Mouse (Mus musculus) midbrain, embryonic 11.5 days (tissue): ENCODE data around the gene Mfsd2b. TPM values are rescaled to one million over a fixed set of nuclear protein-coding genes. Genes with fewer than 3 reads are reported as not detected.

ENCODE experiments used
- polyA plus RNA-seq: library from polyadenylated mRNA; unstranded; fragments of >200 nt; fragmentation: Nextera tagmentation; extraction: Ambion mirVana; gene quantifications from 2 replicates; pipeline ENCODE4 v1.2.1, GENCODE M21; 2014

Gene Mfsd2b
- polyA plus RNA-seq, 1 experiment from 2014 or later, result 3.6 TPM

Other genes starting within 250 kb of the Mfsd2b start
- 0.19 and 0.41 TPM in 2 replicates for gene Fam228a, start 135.9 kb downstream of the Mfsd2b start, polyA plus RNA-seq
- gene Pfn4, start 105.3 kb downstream of the Mfsd2b start, polyA plus RNA-seq, result 3.8 and 6.2 TPM in 2 replicates
- gene Fam228b, start 105.1 kb downstream of the Mfsd2b start, polyA plus RNA-seq, result 4.2 and 4.3 TPM in 2 replicates
- gene Sf3b6, start 56.8 kb downstream of the Mfsd2b start, polyA plus RNA-seq, result 367 and 402 TPM in 2 replicates
- gene Fkbp1b, start 32.8 kb downstream of the Mfsd2b start, polyA plus RNA-seq, result 6.3 and 9.0 TPM in 2 replicates
- gene Wdcp, start 31.1 kb downstream of the Mfsd2b start, polyA plus RNA-seq, result 16.7 and 17.8 TPM in 2 replicates
- gene Ubxn2a, start 33.3 kb upstream of the Mfsd2b start, polyA plus RNA-seq, result 20.3 and 23.7 TPM in 2 replicates
- gene Atad2b, start 43.0 kb upstream of the Mfsd2b start, polyA plus RNA-seq, result 20.4 and 22.3 TPM in 2 replicates